Mouse (Mus musculus): Measurements from ENCODE around the gene 1700034I23Rik.

- TF ChIP-seq MYOD1 (IDR thresholded peaks at IDR 0.05; ENCODE audit: control insufficient read depth, insufficient read length, low read depth) (no peak), CTCF (IDR thresholded peaks at IDR 0.05; ENCODE audit: control insufficient read depth, insufficient read depth, insufficient read length) (no peak)
These were observed 35.8 kb upstream of the 1700034I23Rik start for GRCm38 (mm10) chr3:40938189-40938588.
